ENCODE assay signal across 23 mouse cellular contexts in the genomic region with DNA sequence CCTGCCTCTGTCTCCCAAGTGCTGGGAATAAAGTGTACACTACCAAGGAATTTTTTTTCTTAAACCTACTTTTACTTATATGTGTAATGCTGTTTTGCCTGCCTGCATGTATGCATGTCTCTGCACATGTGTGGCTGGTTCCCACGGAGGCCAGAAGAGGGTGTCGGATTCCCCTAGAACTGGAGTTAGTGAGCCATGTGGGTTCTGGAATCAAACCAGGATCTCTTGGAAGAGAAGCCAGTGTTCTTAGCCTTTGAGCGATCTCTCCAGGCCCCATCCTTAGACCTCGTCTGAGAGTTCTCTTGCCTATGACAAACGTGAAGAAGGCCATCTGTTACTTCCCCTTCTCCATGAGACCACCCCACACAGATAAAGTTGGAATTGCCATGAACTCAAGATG. TPM values are rescaled to one million over a fixed set of nuclear protein-coding genes. Genes with fewer than 3 reads are reported as not detected.
DNase-seq lines count a peak whose midpoint lies in the region; ATAC-seq and TF ChIP-seq lines count a peak whose summit lies in the region.
"Had no signal": no experiment of that assay in that cellular context is flagged by ENCODE, and none has a peak within 500 bp of the region (broad histone marks: within the 10 kb centered on the region; RNA-seq: fewer than 3 reads in every experiment).

No protein-coding gene starts in this region.

- TF ChIP-seq CTCF in kidney, adult 2 months (conservative IDR thresholded peaks at IDR 0.05; ENCODE audit: insufficient read depth, insufficient read length, low read depth, low read length) = 0 out of 2 replicates have a peak, but pooled peaks have one; percentile 26

- H3K4me1 ChIP-seq in kidney, adult 2 months (ENCODE audit: control insufficient read depth, insufficient read depth, low read length) = peaks cover 8% of the 10 kb centered on the region; the same call in 1 of the 2 replicates
- no peaks in the 10 kb centered on the region for H3K4me1 ChIP-seq in kidney, embryonic 16.5 days (ENCODE audit: insufficient read depth, low read length)
- H3K4me1 ChIP-seq in stomach, embryonic 14.5 days (ENCODE audit: control insufficient read depth, insufficient read depth, low read length) = 0 out of 2 replicates have a peak, but pooled peaks cover 3% of the 10 kb centered on the region
- H3K4me1 ChIP-seq: forebrain, embryonic 13.5 days; heart, embryonic 10.5 days had no signal

- peak; percentile 66 for DNase-seq in kidney, adult 2 months
- peak; percentile 37 to 48 for DNase-seq in kidney, postnatal 36 days
- no peak for DNase-seq in kidney, postnatal 14 days
- peak; percentile 24 for DNase-seq in NIH3T3 (ENCODE audit: low read depth)
- DNase-seq in left cerebral cortex, postnatal 10 days (ENCODE audit: extremely low spot score in 1 of 2, low spot score in 2 of 2) = no peak
- DNase-seq in right cerebral cortex, adult 2 months (ENCODE audit: low spot score in 2 of 2) = no peak
- DNase-seq: adrenal gland, adult 8-10 months; adrenal gland, postnatal 36 days; cerebellum, adult 2 months; cerebellum, postnatal 10 days; forebrain, postnatal 0 days; gastrocnemius, adult 2 months; gastrocnemius, postnatal 25 days; heart, adult 18-20 months; heart, postnatal 10 days had no signal

- H3K27me3 ChIP-seq in kidney, adult 2 months (replicated peaks; ENCODE audit: control insufficient read depth, insufficient read depth, low read length) = no peaks in the 10 kb centered on the region
- H3K27me3 ChIP-seq in kidney, embryonic 16.5 days (ENCODE audit: insufficient read depth, low read length) = no peaks in the 10 kb centered on the region
- no peaks in the 10 kb centered on the region for H3K27me3 ChIP-seq in stomach, embryonic 14.5 days (ENCODE audit: control insufficient read depth, insufficient read depth, low read length)
- H3K27me3 ChIP-seq: forebrain, embryonic 13.5 days; hindbrain, embryonic 13.5 days had no signal

- no peak for TF ChIP-seq POLR2A in kidney, adult 2 months (IDR thresholded peaks at IDR 0.05; ENCODE audit: low read depth, low read length)

- no peak overlapping the region for H3K9ac ChIP-seq in kidney, embryonic 16.5 days (replicated peaks; ENCODE audit: low read length)
- no peak overlapping the region for H3K9ac ChIP-seq in stomach, embryonic 14.5 days (replicated peaks; ENCODE audit: low read depth, low read length)
- H3K9ac ChIP-seq: forebrain, embryonic 13.5 days; forebrain, postnatal 0 days; hindbrain, embryonic 13.5 days had no signal

- H3K4me3 ChIP-seq in kidney, adult 2 months (ENCODE audit: insufficient read depth, low read depth, low read length) = no peak overlapping the region
- no peak overlapping the region for H3K4me3 ChIP-seq in kidney, embryonic 16.5 days (ENCODE audit: low read length)
- H3K4me3 ChIP-seq in stomach, embryonic 14.5 days (ENCODE audit: low read depth, low read length) = no peak overlapping the region
- H3K4me3 ChIP-seq: embryonic facial prominence, embryonic 10.5 days; forebrain, embryonic 13.5 days; gastrocnemius, adult 2 months; heart, embryonic 10.5 days; hindbrain, embryonic 13.5 days had no signal

- ATAC-seq in kidney, embryonic 16.5 days (ENCODE audit: low FRiP score, low TSS enrichment) = no peak
- ATAC-seq in stomach, embryonic 14.5 days (ENCODE audit: insufficient number of reproducible peaks, insufficient read depth, low FRiP score, low read depth) = no peak
- ATAC-seq: forebrain, embryonic 13.5 days; forebrain, postnatal 0 days had no signal

- no peaks in the 10 kb centered on the region for H3K9me3 ChIP-seq in kidney, embryonic 16.5 days (ENCODE audit: low read length)
- no peaks in the 10 kb centered on the region for H3K9me3 ChIP-seq in stomach, embryonic 14.5 days (ENCODE audit: control insufficient read depth, low read depth, low read length)
- H3K9me3 ChIP-seq: embryonic facial prominence, embryonic 10.5 days; forebrain, embryonic 13.5 days; heart, embryonic 10.5 days; hindbrain, embryonic 13.5 days had no signal

- no peak overlapping the region for H3K4me2 ChIP-seq in kidney, embryonic 16.5 days (replicated peaks; ENCODE audit: low read depth, low read length)
- H3K4me2 ChIP-seq in stomach, embryonic 14.5 days (replicated peaks; ENCODE audit: low read depth, low read length) = no peak overlapping the region
- H3K4me2 ChIP-seq: forebrain, embryonic 13.5 days; hindbrain, embryonic 13.5 days had no signal

- H3K36me3 ChIP-seq in kidney, adult 2 months (ENCODE audit: control insufficient read depth, insufficient read depth, low read length) = no peaks in the 10 kb centered on the region
- H3K36me3 ChIP-seq in kidney, embryonic 16.5 days (ENCODE audit: insufficient read depth, low read length) = no peaks in the 10 kb centered on the region
- no peaks in the 10 kb centered on the region for H3K36me3 ChIP-seq in stomach, embryonic 14.5 days (ENCODE audit: control insufficient read depth, insufficient read depth, low read length)
- H3K36me3 ChIP-seq: embryonic facial prominence, embryonic 10.5 days; heart, embryonic 10.5 days; hindbrain, embryonic 13.5 days had no signal

- WGBS in kidney, adult 2 months = 48% methylated on average over 5 of the region's 5 CpGs
- WGBS in kidney, embryonic 16.5 days = 56% methylated on average over 5 of the region's 5 CpGs
- 57% methylated on average over 5 of the region's 5 CpGs for WGBS in stomach, embryonic 14.5 days

- intact Hi-C loops in left cerebral cortex, postnatal 10 days (cut with DNase I) = no loop called here

- no peak overlapping the region for H3K27ac ChIP-seq in kidney, adult 2 months (ENCODE audit: insufficient read depth, low read depth, low read length)
- H3K27ac ChIP-seq in kidney, embryonic 16.5 days (ENCODE audit: low read length) = no peak overlapping the region
- H3K27ac ChIP-seq in stomach, embryonic 14.5 days (ENCODE audit: low read length) = peak overlapping the region; percentile 80; the same call in 1 of the 2 replicates
- H3K27ac ChIP-seq: embryonic facial prominence, embryonic 10.5 days; forebrain, embryonic 13.5 days; gastrocnemius, adult 2 months; heart, embryonic 10.5 days; hindbrain, embryonic 13.5 days had no signal

RNA-seq across cellular contexts. Expression of a gene that starts 30.5 kb away (rescaled TPM):
- polyA plus RNA-seq in kidney, adult 2 months (2012; rRNA removed) = 49.2 and 58.8 TPM in 2 replicates
- polyA plus RNA-seq in kidney, embryonic 16.5 days (2015; fragmentation: Nextera tagmentation; extraction: Ambion mirVana) = 134 and 142 TPM in 2 replicates
- polyA plus RNA-seq in stomach, embryonic 14.5 days (2014; fragmentation: Nextera tagmentation; extraction: Ambion mirVana) = 115 and 129 TPM in 2 replicates
- total RNA-seq in left cerebral cortex, postnatal 10 days (2021) = 100 to 1,000 TPM; 212 to 216 TPM

RNA-seq across cellular contexts. Expression of a gene that starts 58.5 kb away (rescaled TPM):
- 0.17 and 0.24 TPM in 2 replicates for polyA plus RNA-seq in kidney, adult 2 months (2012; rRNA removed)
- 0.37 and 0.41 TPM in 2 replicates for polyA plus RNA-seq in kidney, embryonic 16.5 days (2015; fragmentation: Nextera tagmentation; extraction: Ambion mirVana)
- 0.42 and 0.65 TPM in 2 replicates for polyA plus RNA-seq in stomach, embryonic 14.5 days (2014; fragmentation: Nextera tagmentation; extraction: Ambion mirVana)
- total RNA-seq in left cerebral cortex, postnatal 10 days (2021) = 1 to 10 TPM; 2.3 to 2.9 TPM
- total RNA-seq: adrenal gland, postnatal 36 days; gastrocnemius, adult 2 months; gastrocnemius, postnatal 25 days; heart, adult 18-20 months; heart, postnatal 10 days; hematopoietic stem cell, adult 5-6 weeks had no signal
- polyA plus RNA-seq: embryonic facial prominence, embryonic 10.5 days; heart, embryonic 14.5 days had no signal

Comparison
In these comparisons a context has a peak if more than half of its experiments do, and no peak if none do; other contexts are left out.
1. DNase-seq: peak in kidney, adult 2 months (single experiment), kidney, postnatal 36 days (2 of 2) and NIH3T3 (single experiment); none in kidney, postnatal 14 days (single experiment), left cerebral cortex, postnatal 10 days (0 of 2) and right cerebral cortex, adult 2 months (0 of 2).